Comparison of ENCODE assay signal across 14 mouse cellular contexts in the genomic region with DNA sequence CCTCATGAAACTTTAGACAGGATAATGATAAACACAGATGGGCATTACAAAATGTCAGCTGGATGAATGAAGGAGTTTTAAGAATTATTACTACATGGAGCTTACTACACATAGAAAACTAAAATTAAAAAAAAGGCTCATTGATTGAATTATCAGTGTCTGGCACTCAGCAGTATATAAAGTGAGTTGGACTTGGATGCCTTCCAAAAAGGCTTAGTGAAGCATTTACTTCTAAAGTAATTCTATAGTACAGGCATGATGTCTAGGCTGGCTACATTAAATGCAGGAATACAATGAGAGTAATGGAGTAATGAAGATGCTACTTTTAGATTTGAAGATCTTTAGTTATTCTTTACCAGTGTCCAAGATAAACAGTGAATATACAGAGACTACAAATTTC.
"Had no signal": no experiment of that assay in that cellular context is flagged by ENCODE, and none has a peak within 500 bp of the region (broad histone marks: within the 10 kb centered on the region; RNA-seq: fewer than 3 reads in every experiment).

No protein-coding gene starts in this region.

- H3K36me3 ChIP-seq: intestine, embryonic 15.5 days; limb, embryonic 15.5 days; midbrain, embryonic 10.5 days; midbrain, embryonic 13.5 days had no signal

- H3K4me1 ChIP-seq: intestine, embryonic 15.5 days had no signal

- H3K27me3 ChIP-seq: intestine, embryonic 15.5 days; limb, embryonic 15.5 days; megakaryocyte, embryonic 14.5 days; midbrain, embryonic 13.5 days had no signal

- H3K4me3 ChIP-seq: intestine, embryonic 15.5 days; limb, embryonic 15.5 days; megakaryocyte, embryonic 14.5 days; midbrain, embryonic 10.5 days; midbrain, embryonic 13.5 days had no signal

- ATAC-seq: intestine, embryonic 15.5 days; liver, postnatal 0 days; midbrain, embryonic 13.5 days; midbrain, embryonic 16.5 days had no signal

- H3K27ac ChIP-seq: intestine, embryonic 15.5 days; limb, embryonic 15.5 days; liver, embryonic 14.5 days; midbrain, embryonic 10.5 days; midbrain, embryonic 13.5 days had no signal

- H3K9me3 ChIP-seq: intestine, embryonic 15.5 days; limb, embryonic 15.5 days; megakaryocyte, embryonic 14.5 days; midbrain, embryonic 10.5 days; midbrain, embryonic 13.5 days had no signal

- DNase-seq: kidney, adult 18-20 months; kidney, postnatal 10 days; kidney, postnatal 36 days; liver, postnatal 0 days; thymus, adult 18-20 months; thymus, postnatal 36 days had no signal

- H3K9ac ChIP-seq: intestine, embryonic 15.5 days; limb, embryonic 15.5 days; liver, embryonic 14.5 days; liver, postnatal 0 days; midbrain, embryonic 13.5 days had no signal

- H3K4me2 ChIP-seq: intestine, embryonic 15.5 days; limb, embryonic 15.5 days; liver, embryonic 11.5 days; midbrain, embryonic 13.5 days had no signal
